Mouse (Mus musculus): ENCODE measurements around the gene Fnbp1. TPM values are rescaled to one million over a fixed set of nuclear protein-coding genes. Genes with fewer than 3 reads are reported as not detected.
A peak's percentile ranks its signal among the peaks of the same experiment; 100 is the strongest.

Gene Fnbp1
- polyA plus RNA-seq, 1 experiment, result 10.6 TPM

DNA sequence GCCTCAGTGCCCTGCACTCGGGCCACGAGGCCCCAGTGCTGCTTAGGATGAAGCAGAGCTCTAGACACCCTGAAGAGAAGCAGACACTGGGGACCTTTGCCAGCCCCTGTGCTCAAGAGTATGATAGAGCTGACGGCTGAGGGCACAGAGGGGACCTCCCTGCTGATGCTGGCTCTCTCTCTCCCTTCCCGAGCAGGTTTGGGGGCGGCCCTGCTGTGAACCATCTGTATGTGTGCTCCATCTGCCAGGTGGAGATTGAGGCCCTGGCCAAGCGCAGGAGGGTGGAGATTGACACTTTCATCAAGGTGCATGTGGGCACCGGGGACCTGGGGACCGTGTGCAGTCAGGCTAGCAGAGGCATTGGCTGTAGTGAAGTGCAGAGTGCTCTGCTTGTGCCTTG lies 123.3 kb downstream of the Fnbp1 start:
- Histone ChIP-seq H3K4me3 (no peak overlapping the region), H3K36me3 (ENCODE audit: control insufficient read depth, insufficient read depth) (peaks cover 4% of the 10 kb centered on the region), H3ac (ENCODE audit: control insufficient read depth, insufficient read length) (no peak overlapping the region), H3K79me2 (ENCODE audit: control insufficient read depth, insufficient read depth) (no peaks in the 10 kb centered on the region), H3K27me3 (ENCODE audit: control insufficient read depth, insufficient read depth, insufficient read length) (no peaks in the 10 kb centered on the region), H3K4me2 (ENCODE audit: low read depth) (no peak overlapping the region)
- TF ChIP-seq USF1 (IDR thresholded peaks at IDR 0.05; ENCODE audit: low read depth), result no peak
- no peak for TF ChIP-seq REST (IDR thresholded peaks at IDR 0.05; ENCODE audit: insufficient read depth, insufficient read length)
- TF ChIP-seq MYOD1 (IDR thresholded peaks at IDR 0.05; ENCODE audit: control insufficient read depth in 1 of 3, insufficient read length in 2 of 3, low read depth in 2 of 3), result no peak
- TF ChIP-seq TCF3 (IDR thresholded peaks at IDR 0.05; ENCODE audit: insufficient read length, low read depth), result no peak
- TF ChIP-seq MYOG (IDR thresholded peaks at IDR 0.05; ENCODE audit: control insufficient read depth in 1 of 3, insufficient read depth in 1 of 3, insufficient read length in 2 of 3, low read depth in 2 of 3), result no peak
- no peak for TF ChIP-seq POLR2AphosphoS2 (IDR thresholded peaks at IDR 0.05; ENCODE audit: insufficient read length, low read depth)
- TF ChIP-seq E2F4 (IDR thresholded peaks at IDR 0.05; ENCODE audit: insufficient read depth), result no peak
- no peak for TF ChIP-seq CEBPB (IDR thresholded peaks at IDR 0.05; ENCODE audit: insufficient read depth, poor library complexity, severe bottlenecking)
- no peak for TF ChIP-seq TCF12 (IDR thresholded peaks at IDR 0.05; ENCODE audit: insufficient read depth, poor library complexity, severe bottlenecking)

- Histone ChIP-seq H3K79me2 (ENCODE audit: control insufficient read depth, insufficient read depth) (no peaks in the 10 kb centered on the region), H3ac (ENCODE audit: control insufficient read depth, insufficient read length) (no peak overlapping the region), H3K36me3 (ENCODE audit: control insufficient read depth, insufficient read depth) (peaks cover 4% of the 10 kb centered on the region), H3K4me2 (ENCODE audit: low read depth) (no peak overlapping the region), H3K27me3 (ENCODE audit: control insufficient read depth, insufficient read depth, insufficient read length) (no peaks in the 10 kb centered on the region), H3K4me3 (no peak overlapping the region)
- no peak for TF ChIP-seq MYOD1 (IDR thresholded peaks at IDR 0.05; ENCODE audit: control insufficient read depth in 1 of 3, insufficient read length in 2 of 3, low read depth in 2 of 3)
- no peak for TF ChIP-seq TCF3 (IDR thresholded peaks at IDR 0.05; ENCODE audit: insufficient read length, low read depth)
- TF ChIP-seq POLR2AphosphoS2 (IDR thresholded peaks at IDR 0.05; ENCODE audit: insufficient read length, low read depth), result no peak
- no peak for TF ChIP-seq USF1 (IDR thresholded peaks at IDR 0.05; ENCODE audit: low read depth)
- TF ChIP-seq SRF (IDR thresholded peaks at IDR 0.05; ENCODE audit: control insufficient read depth, insufficient read length, low read depth), result no peak
- TF ChIP-seq MYOG (IDR thresholded peaks at IDR 0.05; ENCODE audit: control insufficient read depth in 1 of 3, insufficient read depth in 1 of 3, insufficient read length in 2 of 3, low read depth in 2 of 3), result no peak
- no peak for TF ChIP-seq POLR2A (IDR thresholded peaks at IDR 0.05; ENCODE audit: insufficient read length, low read depth)
- TF ChIP-seq MAX (IDR thresholded peaks at IDR 0.05; ENCODE audit: low read depth), result no peak
- TF ChIP-seq REST (IDR thresholded peaks at IDR 0.05; ENCODE audit: insufficient read depth, insufficient read length), result no peak
- TF ChIP-seq TCF12 (IDR thresholded peaks at IDR 0.05; ENCODE audit: insufficient read depth, poor library complexity, severe bottlenecking), result no peak
- no peak for TF ChIP-seq CEBPB (IDR thresholded peaks at IDR 0.05; ENCODE audit: insufficient read depth, poor library complexity, severe bottlenecking)
- no peak for TF ChIP-seq E2F4 (IDR thresholded peaks at IDR 0.05; ENCODE audit: insufficient read depth)
These were observed 124.0 kb downstream of the Fnbp1 start for GRCm38 (mm10) chr2:31017625-31018317.

GRCm38 (mm10) chr2:31013371-31014120 lies 128.3 kb downstream of the Fnbp1 start:
- TF ChIP-seq TCF12 (IDR thresholded peaks at IDR 0.05; ENCODE audit: insufficient read depth, poor library complexity, severe bottlenecking) (no peak), POLR2A (IDR thresholded peaks at IDR 0.05; ENCODE audit: insufficient read length, low read depth) (no peak), SRF (IDR thresholded peaks at IDR 0.05; ENCODE audit: control insufficient read depth, insufficient read length, low read depth) (no peak), TCF3 (IDR thresholded peaks at IDR 0.05; ENCODE audit: insufficient read length, low read depth) (no peak), CEBPB (IDR thresholded peaks at IDR 0.05; ENCODE audit: insufficient read depth, poor library complexity, severe bottlenecking) (peak; percentile 56; the same call in 1 of the 2 replicates), MAX (IDR thresholded peaks at IDR 0.05; ENCODE audit: low read depth) (no peak), MYOD1 (IDR thresholded peaks at IDR 0.05; ENCODE audit: control insufficient read depth in 1 of 3, insufficient read length in 2 of 3, low read depth in 2 of 3) (peak in 2 of 3 experiments; percentile 24 to 48), MYOG (IDR thresholded peaks at IDR 0.05; ENCODE audit: control insufficient read depth in 1 of 3, insufficient read depth in 1 of 3, insufficient read length in 2 of 3, low read depth in 2 of 3) (peak in 1 of 3 experiments; percentile 26), USF1 (IDR thresholded peaks at IDR 0.05; ENCODE audit: low read depth) (peak; percentile 68)
- no peaks in the 10 kb centered on the region for H3K27me3 ChIP-seq (ENCODE audit: control insufficient read depth, insufficient read depth, insufficient read length)
- peak overlapping the region; percentile 58 for H3K4me2 ChIP-seq (ENCODE audit: low read depth)
- no peaks in the 10 kb centered on the region for H3K79me2 ChIP-seq (ENCODE audit: control insufficient read depth, insufficient read depth)
- peaks cover 11% of the 10 kb centered on the region for H3K36me3 ChIP-seq (ENCODE audit: control insufficient read depth, insufficient read depth)
- H3K4me3 ChIP-seq, result no peak overlapping the region
- no peak overlapping the region for H3ac ChIP-seq (ENCODE audit: control insufficient read depth, insufficient read length)

- Histone ChIP-seq H3K36me3 (ENCODE audit: control insufficient read depth, insufficient read depth) (peaks cover 11% of the 10 kb centered on the region), H3K4me3 (no peak overlapping the region), H3K4me2 (ENCODE audit: low read depth) (no peak overlapping the region), H3K79me2 (ENCODE audit: control insufficient read depth, insufficient read depth) (no peaks in the 10 kb centered on the region), H3ac (ENCODE audit: control insufficient read depth, insufficient read length) (no peak overlapping the region), H3K27me3 (ENCODE audit: control insufficient read depth, insufficient read depth, insufficient read length) (no peaks in the 10 kb centered on the region)
- TF ChIP-seq REST (IDR thresholded peaks at IDR 0.05; ENCODE audit: insufficient read depth, insufficient read length) (no peak), USF1 (IDR thresholded peaks at IDR 0.05; ENCODE audit: low read depth) (no peak), SRF (IDR thresholded peaks at IDR 0.05; ENCODE audit: control insufficient read depth, insufficient read length, low read depth) (no peak)
These were observed 134.6 kb downstream of the Fnbp1 start for GRCm38 (mm10) chr2:31007208-31007607.
